Mouse (Mus musculus): ENCODE data around the gene Neurl4.

DNA sequence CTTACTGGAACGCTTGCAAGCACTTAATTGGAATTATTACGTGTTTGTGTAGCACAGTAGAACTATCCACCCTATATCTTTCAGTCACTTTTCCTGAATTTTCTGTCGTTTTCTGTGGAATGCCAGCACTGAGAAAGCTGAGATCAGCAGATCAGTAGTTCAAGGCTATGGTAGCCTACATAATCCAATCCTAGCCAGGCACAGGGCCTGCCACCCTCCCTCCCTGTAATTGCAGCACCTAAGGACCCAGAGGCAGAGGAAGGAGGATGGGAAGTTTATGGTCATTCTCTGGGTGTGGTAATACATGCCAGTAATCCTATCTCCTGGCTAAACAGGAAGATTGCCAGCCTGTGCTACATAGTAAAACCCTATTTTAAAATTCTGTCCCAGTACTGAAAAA, 21.9 kb downstream of the Neurl4 start:
- TF ChIP-seq CTCF (IDR thresholded peaks at IDR 0.05; ENCODE audit: low read depth) (no peak), EP300 (IDR thresholded peaks at IDR 0.05; ENCODE audit: low read depth) (no peak)

Measured in heart, postnatal 0 days (tissue).